Comparison of ENCODE assay signal across 10 mouse cellular contexts in the genomic region with DNA sequence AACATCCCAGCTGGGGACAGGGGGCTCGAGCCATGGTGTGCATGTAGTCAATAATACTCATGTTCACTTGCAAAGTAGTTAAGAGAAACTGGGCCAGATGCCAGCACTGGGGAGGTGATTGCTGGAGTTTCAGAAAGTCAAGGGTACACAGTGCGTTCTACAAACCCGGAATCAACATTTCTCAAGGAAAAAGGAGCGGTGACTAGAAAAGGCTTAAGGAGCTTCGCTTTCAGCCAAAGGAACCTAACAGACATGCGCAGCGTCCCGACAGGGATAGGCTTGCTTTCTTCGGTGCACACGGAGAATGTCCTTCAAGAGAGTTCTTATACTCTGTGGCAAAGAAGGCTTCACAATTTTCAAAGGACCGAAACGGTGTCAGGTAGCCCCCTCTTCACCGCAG. TPM values are rescaled to one million over a fixed set of nuclear protein-coding genes. Genes with fewer than 3 reads are reported as not detected.
DNase-seq lines count a peak whose midpoint lies in the region; ATAC-seq and TF ChIP-seq lines count a peak whose summit lies in the region.
"Had no signal": no experiment of that assay in that cellular context is flagged by ENCODE, and none has a peak within 500 bp of the region (broad histone marks: within the 10 kb centered on the region; RNA-seq: fewer than 3 reads in every experiment).

No protein-coding gene starts in this region.

- H3K9me3 ChIP-seq in embryonic facial prominence, embryonic 12.5 days = no peaks in the 10 kb centered on the region
- H3K9me3 ChIP-seq in embryonic facial prominence, embryonic 10.5 days = no peaks in the 10 kb centered on the region
- no peaks in the 10 kb centered on the region for H3K9me3 ChIP-seq in kidney, embryonic 16.5 days (ENCODE audit: low read length)
- H3K9me3 ChIP-seq in heart, embryonic 12.5 days (replicated peaks) = no peaks in the 10 kb centered on the region

- WGBS in embryonic facial prominence, embryonic 12.5 days = 58% methylated on average over 13 of the region's 13 CpGs
- 84% methylated on average over 13 of the region's 13 CpGs for WGBS in embryonic facial prominence, embryonic 10.5 days
- 38% methylated on average over 13 of the region's 13 CpGs for WGBS in kidney, embryonic 16.5 days
- WGBS in heart, embryonic 12.5 days = 81% methylated on average over 13 of the region's 13 CpGs

- no peak overlapping the region for H3K4me3 ChIP-seq in embryonic facial prominence, embryonic 12.5 days
- H3K4me3 ChIP-seq in embryonic facial prominence, embryonic 10.5 days = no peak overlapping the region
- H3K4me3 ChIP-seq in kidney, embryonic 16.5 days (ENCODE audit: low read length) = no peak overlapping the region
- H3K4me3 ChIP-seq in layer of hippocampus, adult 2 months = no peak overlapping the region
- H3K4me3 ChIP-seq in heart, embryonic 12.5 days = no peak overlapping the region

- peak overlapping the region; percentile 24; the same call in 1 of the 2 replicates for H3K4me2 ChIP-seq in embryonic facial prominence, embryonic 12.5 days (replicated peaks)
- H3K4me2 ChIP-seq in kidney, embryonic 16.5 days (replicated peaks; ENCODE audit: low read depth, low read length) = peak overlapping the region; percentile 20; the same call in 1 of the 2 replicates
- H3K4me2 ChIP-seq in heart, embryonic 12.5 days = no peak overlapping the region

- no peaks in the 10 kb centered on the region for H3K36me3 ChIP-seq in embryonic facial prominence, embryonic 12.5 days
- no peaks in the 10 kb centered on the region for H3K36me3 ChIP-seq in embryonic facial prominence, embryonic 10.5 days (replicated peaks)
- no peaks in the 10 kb centered on the region for H3K36me3 ChIP-seq in kidney, embryonic 16.5 days (ENCODE audit: insufficient read depth, low read length)
- no peaks in the 10 kb centered on the region for H3K36me3 ChIP-seq in heart, embryonic 12.5 days

- H3K27ac ChIP-seq in embryonic facial prominence, embryonic 12.5 days = peak overlapping the region; percentile 72
- no peak overlapping the region for H3K27ac ChIP-seq in embryonic facial prominence, embryonic 10.5 days (replicated peaks)
- peak overlapping the region; percentile 83 for H3K27ac ChIP-seq in kidney, embryonic 16.5 days (ENCODE audit: low read length)
- H3K27ac ChIP-seq in layer of hippocampus, adult 2 months = no peak overlapping the region
- H3K27ac ChIP-seq in heart, embryonic 12.5 days (ENCODE audit: poor library complexity, severe bottlenecking) = no peak overlapping the region; the same call in 1 of the 2 replicates

- H3K27me3 ChIP-seq in embryonic facial prominence, embryonic 12.5 days = no peaks in the 10 kb centered on the region
- H3K27me3 ChIP-seq in embryonic facial prominence, embryonic 10.5 days (replicated peaks; ENCODE audit: low read depth, poor library complexity, severe bottlenecking) = peaks cover 9% of the 10 kb centered on the region; the same call in 1 of the 2 replicates
- no peaks in the 10 kb centered on the region for H3K27me3 ChIP-seq in kidney, embryonic 16.5 days (ENCODE audit: insufficient read depth, low read length)
- H3K27me3 ChIP-seq in heart, embryonic 12.5 days (replicated peaks) = no peaks in the 10 kb centered on the region

- H3K4me1 ChIP-seq in embryonic facial prominence, embryonic 12.5 days = peaks cover 29% of the 10 kb centered on the region
- peaks cover 40% of the 10 kb centered on the region for H3K4me1 ChIP-seq in embryonic facial prominence, embryonic 10.5 days
- peaks cover 49% of the 10 kb centered on the region for H3K4me1 ChIP-seq in kidney, embryonic 16.5 days (ENCODE audit: insufficient read depth, low read length)
- H3K4me1 ChIP-seq in heart, embryonic 12.5 days (replicated peaks) = peaks cover 5% of the 10 kb centered on the region; the same call in 1 of the 2 replicates

- H3K9ac ChIP-seq in embryonic facial prominence, embryonic 12.5 days = no peak overlapping the region
- H3K9ac ChIP-seq in kidney, embryonic 16.5 days (replicated peaks; ENCODE audit: low read length) = peak overlapping the region; percentile 23
- no peak overlapping the region for H3K9ac ChIP-seq in heart, embryonic 12.5 days

- 0 out of 2 replicates have a peak, but pooled peaks have one; percentile 35 for ATAC-seq in embryonic facial prominence, embryonic 12.5 days (ENCODE audit: insufficient number of reproducible peaks, insufficient read depth, low FRiP score, low TSS enrichment)
- no peak; the same call in 1 of the 2 replicates for ATAC-seq in kidney, embryonic 16.5 days (ENCODE audit: low FRiP score, low TSS enrichment)
- no peak for ATAC-seq in heart, embryonic 12.5 days (ENCODE audit: insufficient number of reproducible peaks, low FRiP score)
- ATAC-seq: inflammation-experienced regulatory T-cells, adult 6 months had no signal

- DNase-seq in embryonic facial prominence, embryonic 10.5 days (ENCODE audit: low spot score) = no peak
- peak; percentile 54 for DNase-seq in adrenal gland, adult 8-10 months
- DNase-seq in lung, postnatal 36 days = peak; percentile 61
- no peak for DNase-seq in cerebellum, adult 11-12 months
- no peak for DNase-seq in layer of hippocampus, adult 2 months (ENCODE audit: low spot score in 2 of 2)
- DNase-seq: cerebellum, postnatal 25 days had no signal

- TF ChIP-seq CTCF in layer of hippocampus, adult 2 months (conservative IDR thresholded peaks at IDR 0.05) = no peak

RNA-seq across cellular contexts. Expression of a gene that starts 12.1 kb away (rescaled TPM):
- polyA plus RNA-seq in embryonic facial prominence, embryonic 12.5 days (2016; fragmentation: Nextera tagmentation; extraction: Ambion mirVana) = 30.7 TPM in 2 replicates
- polyA plus RNA-seq in embryonic facial prominence, embryonic 10.5 days (2016; fragmentation: Nextera tagmentation; extraction: Ambion mirVana) = 22.0 and 22.8 TPM in 2 replicates
- total RNA-seq in adrenal gland, adult 8-10 months (2022) = 100 to 1,000 TPM; 126 to 142 (median 139) TPM
- polyA plus RNA-seq in kidney, embryonic 16.5 days (2015; fragmentation: Nextera tagmentation; extraction: Ambion mirVana) = 32.2 and 34.0 TPM in 2 replicates
- total RNA-seq in layer of hippocampus, adult 2 months (2021) = 100 to 1,000 TPM; 173 to 175 TPM
- polyA plus RNA-seq in heart, embryonic 12.5 days (2016; fragmentation: Nextera tagmentation; extraction: Ambion mirVana) = 23.5 and 24.0 TPM in 2 replicates

RNA-seq across cellular contexts. Expression of a gene that starts 54.9 kb away (rescaled TPM):
- 35.9 and 40.6 TPM in 2 replicates for polyA plus RNA-seq in embryonic facial prominence, embryonic 12.5 days (2016; fragmentation: Nextera tagmentation; extraction: Ambion mirVana)
- 31.3 and 34.9 TPM in 2 replicates for polyA plus RNA-seq in embryonic facial prominence, embryonic 10.5 days (2016; fragmentation: Nextera tagmentation; extraction: Ambion mirVana)
- total RNA-seq in adrenal gland, adult 8-10 months (2022) = 10 to 100 TPM; 18.8 to 47.8 (median 33.3) TPM
- 35.3 and 40.3 TPM in 2 replicates for polyA plus RNA-seq in kidney, embryonic 16.5 days (2015; fragmentation: Nextera tagmentation; extraction: Ambion mirVana)
- total RNA-seq in layer of hippocampus, adult 2 months (2021) = 100 to 1,000 TPM; 106 to 108 TPM
- 25.1 and 25.6 TPM in 2 replicates for polyA plus RNA-seq in heart, embryonic 12.5 days (2016; fragmentation: Nextera tagmentation; extraction: Ambion mirVana)

Comparison
In these comparisons a context has a peak if more than half of its experiments do, and no peak if none do; other contexts are left out.
1. H3K27ac ChIP-seq: peak in embryonic facial prominence, embryonic 12.5 days (single experiment) and kidney, embryonic 16.5 days (single experiment); none in embryonic facial prominence, embryonic 10.5 days (single experiment), layer of hippocampus, adult 2 months (single experiment) and heart, embryonic 12.5 days (single experiment).
2. DNase-seq: peak in adrenal gland, adult 8-10 months (single experiment) and lung, postnatal 36 days (single experiment); none in embryonic facial prominence, embryonic 10.5 days (single experiment), cerebellum, adult 11-12 months (single experiment) and layer of hippocampus, adult 2 months (0 of 2).